15 mouse cellular contexts compared by ENCODE assay signal in genomic region chr16:76314013-76314950, GRCm38 (mm10). TPM values are rescaled to one million over a fixed set of nuclear protein-coding genes. Genes with fewer than 3 reads are reported as not detected.
DNase-seq lines count a peak whose midpoint lies in the region; ATAC-seq and TF ChIP-seq lines count a peak whose summit lies in the region.
"Had no signal": no experiment of that assay in that cellular context is flagged by ENCODE, and none has a peak within 500 bp of the region (broad histone marks: within the 10 kb centered on the region; RNA-seq: fewer than 3 reads in every experiment).

No protein-coding gene starts in this region.

- peaks cover 7% of the 10 kb centered on the region; the same call in 1 of the 2 replicates for H3K36me3 ChIP-seq in lung, embryonic 14.5 days (ENCODE audit: insufficient read depth)
- peaks cover 4% of the 10 kb centered on the region for H3K36me3 ChIP-seq in liver, embryonic 16.5 days (ENCODE audit: control insufficient read depth, insufficient read depth)

- no peak for DNase-seq in lung, embryonic 14.5 days
- no peak for DNase-seq in lung, postnatal 14 days
- no peak for DNase-seq in thymus, adult 18-20 months
- DNase-seq in thymus, postnatal 4 days: no peak
- DNase-seq in natural killer cell, adult 2 months (ENCODE audit: low spot score in 2 of 2): no peak
- DNase-seq: adrenal gland, adult 2 months; kidney, postnatal 25 days; layer of hippocampus, postnatal 36 days; lung, postnatal 4 days had no signal

- no peak overlapping the region for H3K9ac ChIP-seq in lung, embryonic 14.5 days
- peak overlapping the region; percentile 64 for H3K9ac ChIP-seq in liver, embryonic 16.5 days (ENCODE audit: low read depth, low read length)
- H3K9ac ChIP-seq: hindbrain, embryonic 14.5 days; limb, embryonic 13.5 days; neural tube, embryonic 13.5 days had no signal

- H3K9me3 ChIP-seq in lung, embryonic 14.5 days (ENCODE audit: low read depth, low read length): no peaks in the 10 kb centered on the region
- H3K9me3 ChIP-seq in liver, embryonic 16.5 days (replicated peaks; ENCODE audit: control insufficient read depth, low read length): no peaks in the 10 kb centered on the region
- H3K9me3 ChIP-seq: limb, embryonic 13.5 days; neural tube, embryonic 13.5 days had no signal

- H3K27me3 ChIP-seq in lung, embryonic 14.5 days (ENCODE audit: insufficient read depth, low read length): no peaks in the 10 kb centered on the region
- H3K27me3 ChIP-seq in liver, embryonic 16.5 days (ENCODE audit: control insufficient read depth, insufficient read depth, low read depth, low read length): no peaks in the 10 kb centered on the region
- H3K27me3 ChIP-seq: limb, embryonic 13.5 days; neural tube, embryonic 13.5 days had no signal

- no peaks in the 10 kb centered on the region for H3K4me1 ChIP-seq in lung, embryonic 14.5 days (ENCODE audit: insufficient read depth)
- H3K4me1 ChIP-seq in liver, embryonic 16.5 days (ENCODE audit: control insufficient read depth, low read depth, low read length): peaks cover 52% of the 10 kb centered on the region

- no peak overlapping the region for H3K4me3 ChIP-seq in lung, embryonic 14.5 days (ENCODE audit: low read depth, low read length)
- H3K4me3 ChIP-seq in liver, embryonic 16.5 days (ENCODE audit: low read depth, low read length): peak overlapping the region; percentile 15
- H3K4me3 ChIP-seq: limb, embryonic 13.5 days; neural tube, embryonic 13.5 days had no signal

- no peak overlapping the region for H3K27ac ChIP-seq in lung, embryonic 14.5 days (ENCODE audit: low read depth)
- H3K27ac ChIP-seq in liver, embryonic 16.5 days (ENCODE audit: low read length): peak overlapping the region; percentile 96
- H3K27ac ChIP-seq: hindbrain, embryonic 14.5 days; limb, embryonic 13.5 days; neural tube, embryonic 13.5 days had no signal

- TF ChIP-seq CTCF in lung, embryonic 14.5 days (IDR thresholded peaks at IDR 0.05; ENCODE audit: low read depth): no peak

- peak; percentile 41; the same call in 1 of the 2 replicates for ATAC-seq in lung, embryonic 14.5 days (ENCODE audit: insufficient read depth)
- peak; percentile 95 for ATAC-seq in erythroblast, adult 5-6 weeks (replicated peaks; ENCODE audit: low FRiP score, poor library complexity, severe bottlenecking)
- ATAC-seq in liver, embryonic 16.5 days (ENCODE audit: low read depth): peak; percentile 96
- ATAC-seq: midbrain, embryonic 16.5 days had no signal

- no peak overlapping the region for H3K4me2 ChIP-seq in lung, embryonic 14.5 days
- H3K4me2 ChIP-seq in liver, embryonic 16.5 days (ENCODE audit: low read depth, low read length): peak overlapping the region; percentile 77
- H3K4me2 ChIP-seq: hindbrain, embryonic 14.5 days; limb, embryonic 13.5 days; neural tube, embryonic 13.5 days had no signal

- 78% methylated on average over 12 of the region's 12 CpGs for WGBS in lung, embryonic 14.5 days
- WGBS in liver, embryonic 16.5 days (ENCODE audit: insufficient replicate concordance): 32% methylated on average over 12 of the region's 12 CpGs

RNA-seq across cellular contexts. Expression of gene Nrip1, which starts 59.3 kb away (rescaled TPM):
- 53.1 and 55.2 TPM in 2 replicates for polyA plus RNA-seq in lung, embryonic 14.5 days (2014; fragmentation: Nextera tagmentation; extraction: Ambion mirVana)
- 66.7 and 71.5 TPM in 2 replicates for total RNA-seq in erythroblast, adult 5-6 weeks (2015; ENCODE audit: low replicate concordance)
- total RNA-seq in erythroblast, adult 5-6 weeks (2017; ENCODE audit: low replicate concordance): 68.1 and 82.0 TPM in 2 replicates
- polyA plus RNA-seq in liver, embryonic 16.5 days (2015; fragmentation: Nextera tagmentation; extraction: Ambion mirVana): 17.4 TPM in 2 replicates

Comparison
In these comparisons a context has a peak if more than half of its experiments do, and no peak if none do; other contexts are left out.
1. ATAC-seq: peak in every context shown above with its lines; median percentile 96 in liver, embryonic 16.5 days; 95 in erythroblast, adult 5-6 weeks; 41 in lung, embryonic 14.5 days.